Mouse (Mus musculus): ENCODE data around the gene Gsk3a.
"Not testable (repeated sequence)": the region's sequence is repeated elsewhere in the genome, so short reads cannot be mapped to it uniquely, and the experiment has no call there.

Gene Gsk3a

DNA sequence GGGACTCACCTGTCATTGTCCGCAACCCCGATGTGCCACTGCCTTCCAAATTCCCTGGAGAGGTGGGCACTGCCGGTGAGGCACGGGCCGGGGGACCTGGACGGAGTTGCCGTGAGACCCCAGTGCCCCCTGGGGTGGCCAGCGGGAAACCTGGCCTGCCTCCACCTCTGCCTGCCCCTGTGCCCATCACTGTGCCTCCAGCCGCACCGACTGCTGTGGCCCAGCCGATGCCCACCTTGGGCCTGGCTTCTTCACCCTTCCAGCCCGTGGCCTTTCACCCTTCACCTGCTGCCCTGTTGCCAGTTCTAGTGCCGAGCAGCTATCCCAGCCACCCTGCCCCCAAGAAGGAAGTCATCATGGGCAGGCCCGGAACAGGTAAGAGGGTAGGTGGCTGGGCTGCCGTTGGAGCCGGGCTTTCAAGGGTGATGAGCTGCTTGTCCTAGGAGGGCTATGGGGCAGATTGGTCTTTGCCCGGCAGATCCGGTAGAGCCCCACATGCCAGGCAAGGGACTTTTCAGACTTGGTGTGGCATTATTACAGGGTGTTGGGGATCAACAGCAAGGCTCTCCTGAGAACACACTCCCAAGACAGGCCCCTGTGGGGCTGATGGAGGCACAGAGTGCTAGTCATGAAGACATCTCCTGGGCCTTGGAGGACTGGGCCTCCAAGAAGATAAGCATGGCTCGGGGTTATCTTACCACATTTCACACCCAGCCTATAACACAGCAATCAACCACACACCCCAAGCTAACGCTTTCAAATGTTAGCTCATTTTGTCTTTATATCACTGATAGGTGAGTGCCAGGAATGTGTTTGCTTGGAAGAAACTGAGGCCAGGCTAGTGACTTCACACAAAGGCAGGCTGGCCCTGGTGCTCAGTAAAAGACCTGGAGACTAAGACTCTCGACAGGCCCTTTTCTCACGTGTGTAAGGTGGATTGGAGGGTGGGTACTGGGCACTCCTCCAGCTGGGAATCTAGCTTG lies 35.9 kb upstream of the Gsk3a start:
- DNase-seq (ENCODE audit: inconsistent ontology term), result no peak

DNA sequence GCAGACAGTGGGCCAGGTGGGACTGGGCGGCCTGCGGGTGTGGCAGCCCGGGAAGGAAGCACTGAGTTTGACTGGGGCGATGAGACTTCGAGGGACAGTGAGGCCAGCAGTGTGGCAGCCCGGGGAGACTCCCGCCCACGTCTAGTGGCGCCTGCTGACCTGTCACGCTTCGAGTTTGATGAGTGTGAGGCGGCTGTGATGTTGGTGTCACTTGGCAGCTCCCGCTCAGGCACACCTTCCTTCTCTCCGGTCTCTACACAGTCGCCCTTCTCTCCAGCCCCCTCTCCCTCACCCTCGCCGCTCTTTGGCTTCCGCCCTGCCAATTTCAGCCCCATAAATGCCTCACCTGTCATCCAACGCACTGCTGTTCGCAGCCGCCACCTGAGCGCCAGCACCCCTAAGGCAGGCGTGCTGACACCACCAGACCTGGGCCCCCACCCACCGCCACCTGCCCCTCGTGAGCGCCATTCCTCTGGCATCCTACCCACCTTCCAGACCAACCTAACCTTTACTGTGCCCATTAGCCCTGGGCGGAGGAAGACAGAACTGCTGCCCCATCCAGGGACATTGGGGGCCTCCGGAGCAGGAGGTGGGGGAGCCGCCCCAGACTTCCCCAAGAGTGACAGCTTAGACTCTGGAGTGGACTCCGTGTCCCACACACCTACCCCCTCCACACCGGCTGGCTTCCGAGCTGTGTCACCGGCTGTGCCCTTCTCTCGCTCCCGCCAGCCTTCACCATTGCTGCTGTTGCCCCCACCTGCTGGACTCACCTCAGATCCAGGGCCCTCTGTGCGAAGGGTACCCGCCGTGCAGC lies 35.0 kb upstream of the Gsk3a start:
- DNase-seq (ENCODE audit: inconsistent ontology term), result no peak

DNA sequence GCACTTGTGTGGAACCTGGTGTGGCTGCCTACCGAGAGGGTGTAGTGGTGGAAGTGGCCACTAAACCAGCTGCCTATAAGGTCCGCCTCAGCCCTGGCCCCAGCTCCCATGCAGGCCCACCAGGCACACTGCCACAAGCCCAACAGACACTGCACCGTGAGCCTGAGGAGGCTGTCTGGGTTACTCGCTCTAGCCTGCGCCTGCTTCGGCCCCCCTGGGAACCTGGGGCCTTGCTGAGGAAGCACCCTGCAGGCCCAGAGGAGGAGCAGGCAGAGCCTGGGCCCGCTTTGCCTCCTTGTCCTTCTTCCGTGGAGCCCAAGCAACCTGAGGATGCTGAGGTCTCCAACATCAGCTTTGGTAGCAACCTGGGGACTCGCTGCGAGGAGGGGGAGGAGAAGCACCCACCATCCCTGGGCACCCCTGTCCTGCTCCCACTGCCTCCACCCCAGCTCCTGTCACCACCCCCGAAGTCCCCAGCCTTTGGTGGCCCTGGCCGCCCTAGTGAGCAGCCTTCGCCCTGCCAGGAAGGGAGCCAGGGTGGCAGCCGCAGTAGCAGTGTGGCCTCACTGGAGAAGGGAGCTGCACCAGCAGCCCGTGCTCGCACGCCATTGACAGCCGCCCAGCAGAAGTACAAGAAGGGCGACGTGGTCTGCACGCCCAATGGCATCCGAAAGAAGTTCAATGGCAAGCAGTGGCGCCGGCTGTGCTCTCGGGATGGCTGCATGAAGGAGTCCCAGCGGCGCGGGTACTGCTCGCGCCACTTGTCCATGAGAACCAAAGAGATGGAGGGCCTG lies 34.2 kb upstream of the Gsk3a start:
- DNase-seq (ENCODE audit: inconsistent ontology term), result no peak

GRCm38 (mm10) chr7:25270652-25271633 lies 33.3 kb upstream of the Gsk3a start:
- no peak for DNase-seq (ENCODE audit: inconsistent ontology term)

DNA sequence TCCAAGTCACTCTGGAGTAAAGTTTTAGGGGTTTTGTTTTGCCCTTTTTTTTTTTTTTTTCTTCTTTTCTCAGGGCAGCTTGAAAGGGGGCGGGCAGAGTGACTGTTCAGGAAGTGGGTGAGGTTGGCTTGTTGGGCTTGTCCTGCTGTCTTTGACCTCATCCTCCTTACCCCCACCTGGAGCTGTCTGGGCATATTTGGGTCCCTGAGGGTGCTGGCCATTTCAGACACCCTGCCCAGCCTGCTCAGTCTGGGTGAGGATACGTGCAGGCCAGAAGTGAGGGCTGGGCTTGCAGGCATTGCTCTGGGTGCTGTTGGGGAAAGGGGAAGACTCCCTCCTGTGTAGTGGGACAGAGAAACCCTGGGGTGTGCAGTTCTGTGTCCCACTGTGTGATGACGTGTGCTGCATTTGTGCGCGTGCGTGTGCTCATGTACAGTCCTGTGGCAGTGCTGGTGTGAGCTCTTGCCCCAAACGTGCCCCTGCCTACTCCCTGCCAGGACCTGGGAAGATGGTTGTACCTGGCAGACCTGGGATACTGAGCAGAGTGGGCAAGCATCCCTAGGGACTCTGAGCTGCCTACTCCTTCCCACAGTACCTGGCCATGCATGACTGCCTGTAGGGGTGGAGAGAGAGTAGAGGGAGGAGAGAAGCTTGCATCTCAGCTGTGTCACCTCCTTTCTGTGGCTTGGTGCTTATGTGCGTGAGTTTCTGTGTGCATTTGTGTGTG lies 32.1 kb upstream of the Gsk3a start:
- no peak for DNase-seq (ENCODE audit: inconsistent ontology term)

DNA sequence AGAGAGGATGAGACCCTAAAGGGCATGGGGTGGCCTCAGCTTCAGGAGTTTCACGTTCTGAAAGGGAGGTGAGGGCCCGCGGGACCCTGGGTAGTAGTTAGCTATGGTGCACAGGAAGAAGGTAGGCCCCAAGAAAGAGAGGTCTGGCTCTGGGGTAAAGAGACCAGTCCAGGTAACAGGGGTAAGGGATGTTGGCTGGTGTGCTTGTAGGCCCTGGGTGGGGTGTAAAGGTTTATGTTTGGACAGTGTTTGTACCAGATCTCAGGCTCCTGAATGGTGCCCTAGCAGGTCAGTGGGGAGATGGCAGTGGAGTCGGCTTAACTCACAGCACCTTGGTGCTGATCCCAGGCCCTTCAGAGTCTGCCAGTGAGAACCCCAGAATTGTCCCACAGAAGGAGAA lies 31.4 kb upstream of the Gsk3a start:
- DNase-seq (ENCODE audit: inconsistent ontology term), result no peak

- DNase-seq (ENCODE audit: inconsistent ontology term), result no peak
These were observed 30.9 kb upstream of the Gsk3a start for GRCm38 (mm10) chr7:25268588-25268987.

DNA sequence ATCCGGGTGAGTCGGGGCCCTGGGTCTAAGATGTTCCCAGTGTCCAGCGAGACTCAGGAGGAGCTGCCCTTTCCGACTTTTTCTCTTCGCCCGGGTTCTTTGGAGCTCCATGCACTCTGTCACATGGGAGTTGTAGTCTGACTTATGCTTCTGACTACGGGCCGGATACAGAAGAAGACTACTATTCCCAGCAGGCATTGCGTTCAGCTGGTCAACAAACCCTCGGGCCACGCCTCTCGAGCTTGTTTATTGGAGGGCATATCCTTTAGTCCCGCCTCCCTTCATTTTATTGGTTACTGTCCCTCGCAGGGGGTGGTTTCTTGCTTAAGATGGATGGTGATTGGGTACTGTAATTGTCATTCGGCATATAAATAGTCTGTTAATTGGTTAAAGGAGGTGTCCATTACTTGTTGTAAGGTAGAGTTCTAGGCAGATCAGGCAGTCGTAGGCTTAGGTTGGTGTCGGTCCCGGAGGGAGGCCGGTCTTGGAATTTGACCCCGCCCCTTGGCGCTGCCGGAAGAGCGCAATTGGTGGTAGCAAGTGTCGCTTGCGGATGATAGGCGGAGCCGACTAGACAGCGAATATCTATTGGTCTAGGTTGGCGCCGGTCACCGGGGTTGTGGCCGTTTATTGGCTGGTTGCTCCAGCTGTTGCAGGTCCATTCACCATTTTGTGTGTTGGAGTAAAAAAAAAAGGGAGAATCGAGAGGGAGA lies 30.3 kb upstream of the Gsk3a start:
- DNase-seq (ENCODE audit: inconsistent ontology term), result peak; percentile 100

- DNase-seq (ENCODE audit: inconsistent ontology term), result peak; percentile 100
These were observed 29.7 kb upstream of the Gsk3a start, which contains the start of gene Cic for GRCm38 (mm10) chr7:25267301-25267750. Gene Cic (plus strand): TSS chr7:25267704.

- DNase-seq (ENCODE audit: inconsistent ontology term), result no peak
These were observed 28.7 kb upstream of the Gsk3a start for GRCm38 (mm10) chr7:25266180-25266962.

DNA sequence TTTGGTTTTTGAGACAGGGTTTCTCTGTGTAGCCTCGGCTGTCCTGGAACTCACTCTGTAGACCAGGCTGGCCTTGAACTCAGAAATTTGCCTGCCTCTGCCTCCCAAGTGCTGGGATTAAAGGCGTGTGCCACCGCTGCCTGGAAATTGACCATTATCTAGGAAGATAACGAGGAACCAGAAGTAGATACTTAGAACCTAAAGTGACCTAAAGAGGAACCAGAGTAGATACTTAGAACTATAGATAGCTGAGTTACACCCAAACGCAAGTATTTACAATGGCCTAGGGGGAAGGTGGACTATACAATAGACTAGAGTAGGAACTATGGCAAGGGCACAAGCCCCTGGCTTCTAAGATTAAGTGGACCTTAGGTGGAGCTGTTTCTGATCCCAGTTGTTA lies 28.1 kb upstream of the Gsk3a start:
- DNase-seq (ENCODE audit: inconsistent ontology term), result not testable (repeated sequence)

DNA sequence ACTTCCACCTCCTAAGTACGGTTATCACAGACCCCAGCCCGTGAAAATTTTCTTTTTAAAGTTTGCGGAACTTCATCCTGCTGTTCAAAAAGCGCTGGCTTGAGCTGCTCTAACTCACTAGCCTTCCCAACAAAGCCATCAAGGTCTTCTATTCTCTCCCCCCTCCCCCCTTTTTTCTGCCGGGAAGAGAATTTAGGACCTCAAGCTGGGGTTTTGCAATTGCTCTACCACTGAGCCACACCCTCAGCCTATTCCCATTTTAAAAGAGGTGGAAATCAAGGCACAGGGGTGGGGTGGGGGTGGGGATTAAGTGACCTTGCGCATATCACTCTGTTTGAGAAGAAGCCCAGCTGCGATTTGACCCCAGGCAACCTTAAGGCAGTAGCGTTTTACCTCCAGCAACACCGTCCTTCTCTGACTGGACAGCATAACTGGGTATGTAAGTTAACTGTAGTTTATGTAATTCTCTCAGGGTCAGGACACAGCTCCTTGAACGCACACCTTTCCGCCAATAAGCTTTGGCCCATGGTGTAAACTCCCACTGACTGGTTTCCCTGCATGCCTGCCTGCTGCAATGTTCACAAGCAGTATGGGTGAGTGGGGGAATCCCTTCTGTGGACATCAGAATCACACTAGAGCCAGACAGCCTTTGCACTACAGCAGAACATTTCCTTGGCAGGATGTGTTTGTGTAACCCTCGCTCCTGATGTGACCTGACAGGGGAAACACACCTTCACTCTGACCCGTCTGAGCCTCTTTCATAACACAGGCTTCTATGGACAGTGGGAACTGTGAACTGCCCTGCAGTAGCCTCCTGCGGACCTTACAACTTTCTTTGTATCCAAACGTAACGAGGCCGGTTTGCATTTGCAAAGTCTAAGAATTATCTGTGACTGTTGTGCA lies 26.6 kb upstream of the Gsk3a start:
- no peak for DNase-seq (ENCODE audit: inconsistent ontology term)

- DNase-seq (ENCODE audit: inconsistent ontology term), result no peak
These were observed 24.2 kb upstream of the Gsk3a start for GRCm38 (mm10) chr7:25261896-25262295.

DNA sequence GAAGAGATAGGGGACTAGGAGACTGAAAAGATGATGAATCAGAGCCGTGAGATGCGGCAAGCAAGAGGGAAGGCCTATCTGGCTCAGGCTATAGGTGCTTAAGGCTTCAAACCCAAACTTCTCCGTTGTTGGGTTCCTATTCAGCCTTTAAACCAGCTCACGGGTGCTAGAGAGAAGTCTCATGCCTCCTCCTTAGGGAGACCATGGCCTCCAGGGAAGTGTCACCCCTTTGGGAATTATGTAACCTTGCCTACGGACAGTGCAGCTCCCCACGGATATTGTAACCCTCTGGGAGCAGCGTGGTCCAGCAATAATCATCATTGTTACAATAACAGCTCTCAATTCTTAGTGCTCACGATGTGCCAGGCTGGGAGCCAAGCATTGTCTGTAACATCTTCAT lies 14.2 kb upstream of the Gsk3a start:
- DNase-seq (ENCODE audit: inconsistent ontology term), result peak; percentile 42

DNA sequence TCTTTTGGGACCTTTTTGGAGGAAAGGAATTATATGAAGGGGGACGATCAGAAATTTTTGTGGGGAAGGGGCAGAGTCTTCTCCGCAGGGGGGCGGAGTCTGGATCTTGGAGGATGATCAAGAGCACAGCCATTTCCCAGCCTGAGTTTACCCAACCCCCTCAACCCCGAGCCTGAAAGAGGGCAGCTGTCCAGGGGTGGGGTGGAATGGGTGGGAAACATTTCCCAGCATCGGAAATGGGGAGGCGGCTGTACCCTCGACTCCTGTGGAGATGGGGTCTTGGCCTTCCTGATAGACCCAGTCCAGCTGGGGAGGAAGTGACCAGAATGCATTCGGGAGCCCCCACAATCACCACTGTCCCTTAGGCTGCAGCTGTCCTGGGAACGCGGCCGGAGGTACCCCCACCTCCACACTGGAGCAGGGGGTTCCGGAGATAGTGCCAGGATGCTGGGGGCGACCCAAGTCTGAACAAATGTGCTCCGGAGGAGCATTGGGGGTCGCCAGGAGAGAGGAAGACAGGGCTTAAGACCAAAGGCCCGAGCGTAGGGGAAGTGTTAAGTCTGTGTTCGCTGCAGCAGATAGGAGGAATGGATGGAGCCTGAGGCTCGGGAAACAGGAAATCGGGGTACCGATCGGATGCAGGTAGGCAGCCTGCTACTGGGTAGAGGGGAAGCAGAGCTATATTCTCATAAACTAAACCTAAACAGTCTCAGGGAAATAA lies 13.6 kb upstream of the Gsk3a start:
- peak; percentile 83 for DNase-seq (ENCODE audit: inconsistent ontology term)

- DNase-seq (ENCODE audit: inconsistent ontology term), result peak; percentile 98
These were observed 12.7 kb upstream of the Gsk3a start, which contains the start of gene Erf for GRCm38 (mm10) chr7:25250141-25250972. Gene Erf (minus strand): TSS chr7:25250761.
